Mouse (Mus musculus): ENCODE results near the gene Myom3.
A peak's percentile ranks its signal among the peaks of the same experiment; 100 is the strongest.

Myom3 gene

DNA sequence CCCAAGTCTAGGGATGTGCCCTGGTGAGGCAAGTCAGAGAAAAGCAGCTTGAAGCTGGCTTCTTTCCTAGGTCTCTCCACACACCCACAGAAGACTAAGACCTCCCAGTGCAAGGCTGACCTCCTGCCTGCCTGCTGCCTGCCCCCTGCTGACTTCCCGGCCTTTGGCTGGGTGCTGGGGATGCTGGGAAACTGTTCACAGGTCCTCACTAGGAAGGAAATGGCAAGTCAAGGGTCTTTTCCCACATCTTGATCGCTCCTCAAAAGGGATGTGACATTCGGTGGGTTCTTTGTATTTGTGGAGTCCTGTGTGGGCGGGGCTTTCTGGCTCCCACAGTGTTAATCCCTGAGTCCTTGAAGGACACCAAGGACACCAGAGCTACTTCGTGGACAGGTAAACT, 44.7 kb downstream of the Myom3 start:
- peak; percentile 70 for DNase-seq (ENCODE audit: low read depth, low spot score)

- no peak for DNase-seq (ENCODE audit: low read depth, low spot score)
These were observed 55.4 kb downstream of the Myom3 start for GRCm38 (mm10) chr4:135814896-135815295.

DNA sequence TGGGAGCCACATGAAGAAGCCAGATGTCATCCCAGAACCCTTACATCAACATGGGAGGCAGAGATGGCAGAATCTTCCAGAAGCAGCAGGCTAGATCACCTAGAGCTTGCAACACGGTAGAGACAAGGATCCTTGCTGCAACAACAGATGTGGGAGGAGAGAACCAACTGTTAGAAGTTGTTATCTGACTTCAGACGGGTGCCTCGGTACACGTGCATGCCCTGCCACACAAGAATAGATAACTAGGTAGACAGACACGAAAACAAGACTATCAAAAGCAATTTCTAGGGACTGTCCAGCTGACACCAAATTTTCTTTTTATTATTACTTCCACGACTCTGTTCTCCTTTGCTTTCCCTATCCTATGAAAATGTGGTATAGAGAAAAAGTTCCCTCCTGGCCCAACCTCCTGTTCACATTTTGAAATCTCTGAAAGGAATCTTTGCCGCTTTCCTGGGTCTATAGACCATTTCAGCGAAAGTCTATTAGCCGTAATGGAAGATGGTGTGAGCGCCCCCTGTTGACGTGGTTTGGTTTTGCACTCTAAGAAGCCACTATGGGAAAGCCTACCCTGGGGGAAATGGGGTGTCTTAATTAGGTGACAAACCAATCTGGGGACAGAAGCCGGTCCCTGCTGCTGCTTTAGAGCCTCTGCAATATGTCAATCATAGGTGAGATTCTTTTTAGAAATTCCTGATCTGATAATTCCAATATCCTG, 57.5 kb downstream of the Myom3 start:
- peak; percentile 71 for DNase-seq (ENCODE audit: low read depth, low spot score)

DNA sequence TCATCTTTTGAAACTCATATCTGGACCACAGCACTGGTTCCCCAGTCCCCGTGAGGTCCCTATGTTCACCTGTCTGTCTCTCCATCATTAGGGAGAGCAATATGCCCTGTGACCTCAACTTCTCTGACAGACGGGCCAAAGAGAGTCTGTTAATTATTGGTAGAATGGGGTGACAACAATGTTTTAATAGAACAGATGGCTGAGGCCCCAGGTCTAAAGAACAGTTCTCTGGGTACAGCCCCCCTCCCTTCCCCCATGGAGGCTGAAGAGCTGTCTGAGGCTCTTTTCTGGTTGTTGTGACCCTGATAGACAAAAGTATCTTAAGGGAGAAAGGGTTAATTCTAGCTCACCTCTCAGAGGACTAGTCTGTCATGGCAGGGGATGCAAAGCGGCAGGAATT, 58.9 kb downstream of the Myom3 start:
- DNase-seq (ENCODE audit: low read depth, low spot score), result no peak

DNA sequence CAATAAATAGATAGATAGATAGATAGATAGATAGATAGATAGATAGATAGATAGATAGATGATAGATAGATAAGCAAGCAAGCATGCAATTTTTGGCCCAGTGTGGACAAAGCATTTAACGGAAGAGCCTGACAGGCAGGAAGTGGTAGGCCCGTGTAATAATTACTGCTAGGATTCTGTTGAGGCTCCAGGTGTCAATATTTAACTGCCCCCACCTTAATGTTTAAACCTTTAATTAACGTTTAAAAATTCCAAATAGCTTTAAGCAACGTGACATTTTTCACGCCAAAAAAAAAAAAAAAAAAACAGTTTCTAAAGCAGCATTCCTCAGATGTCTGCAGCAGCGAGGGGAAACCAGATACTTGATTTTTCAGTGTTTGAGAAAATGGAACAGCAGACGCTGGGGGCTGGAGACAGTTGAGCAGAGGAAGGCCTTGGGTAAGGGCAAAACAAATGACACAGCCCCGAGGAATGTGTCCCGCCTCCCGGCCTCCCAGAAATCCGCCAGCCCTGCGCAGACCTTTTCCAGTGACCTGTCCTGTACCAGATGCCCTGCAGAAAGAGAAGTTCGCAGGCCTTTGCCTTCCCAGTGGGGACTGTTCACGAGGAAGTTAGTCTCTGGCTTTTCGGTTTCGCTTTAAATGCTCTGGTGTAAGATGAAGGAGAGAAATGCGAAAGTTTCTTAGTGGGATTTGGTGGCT, 60.5 kb downstream of the Myom3 start:
- no peak for DNase-seq (ENCODE audit: low read depth, low spot score)

DNA sequence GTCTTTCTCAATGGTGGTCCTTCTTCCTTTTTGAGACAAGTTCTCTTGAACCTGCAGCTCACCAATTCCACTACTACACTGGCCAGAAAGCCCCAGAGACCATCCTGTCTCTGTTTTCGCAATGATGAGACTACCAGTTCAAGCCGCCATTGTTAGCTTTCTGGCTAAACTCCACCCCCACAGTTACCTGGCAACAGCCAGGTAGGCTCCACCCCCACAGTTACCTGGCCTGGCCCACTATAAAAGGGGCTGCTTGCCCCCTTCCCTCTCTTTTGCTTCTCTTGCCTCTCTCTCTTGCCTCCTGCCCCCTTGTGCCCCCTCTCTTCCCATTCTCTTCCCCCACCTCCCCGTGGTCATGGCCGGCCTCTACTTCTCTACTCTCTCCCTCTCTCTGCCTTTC, 62.3 kb downstream of the Myom3 start:
- peak; percentile 55 for DNase-seq (ENCODE audit: low read depth, low spot score)

GRCm38 (mm10) chr4:135823298-135823697, 63.8 kb downstream of the Myom3 start:
- DNase-seq (ENCODE audit: low read depth, low spot score), result peak; percentile 86

- DNase-seq (ENCODE audit: low read depth, low spot score), result peak; percentile 90
These were observed 64.7 kb downstream of the Myom3 start for GRCm38 (mm10) chr4:135824254-135824653.

- DNase-seq (ENCODE audit: low read depth, low spot score), result peak; percentile 79
These were observed 69.0 kb downstream of the Myom3 start for GRCm38 (mm10) chr4:135828491-135828890.

- no peak for DNase-seq (ENCODE audit: low read depth, low spot score)
These were observed 72.6 kb downstream of the Myom3 start for GRCm38 (mm10) chr4:135832070-135832469.

GRCm38 (mm10) chr4:135833301-135834123, 74.0 kb downstream of the Myom3 start:
- no peak for DNase-seq (ENCODE audit: low read depth, low spot score)

DNA sequence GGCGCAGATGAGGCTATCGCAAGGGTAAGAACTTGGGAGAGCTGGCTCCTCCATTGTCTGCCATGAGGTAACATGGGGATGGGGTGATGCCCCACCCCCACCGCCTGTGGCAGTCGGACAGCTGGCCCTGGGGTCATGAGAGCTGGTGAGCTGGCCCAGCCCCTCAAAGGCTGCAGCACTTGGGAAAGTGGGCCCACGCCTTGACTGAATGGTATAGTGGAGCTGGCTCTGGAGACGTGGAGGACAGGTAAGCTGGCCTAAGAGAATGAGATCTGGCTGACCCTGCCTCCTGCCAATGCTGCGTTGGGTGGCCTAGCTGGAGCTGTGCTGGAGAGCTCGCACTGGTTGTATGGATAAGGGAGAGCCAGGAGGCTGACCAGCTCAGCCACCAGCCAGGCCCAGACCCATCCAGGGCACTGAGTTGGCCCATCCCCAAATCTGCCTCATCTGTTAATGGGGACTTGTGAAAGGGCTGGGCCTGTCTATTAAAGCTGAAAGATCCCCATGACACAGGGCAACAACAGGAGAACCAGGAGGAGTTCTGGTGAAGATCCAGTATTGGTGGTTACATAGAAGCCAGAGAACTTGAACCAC, 74.7 kb downstream of the Myom3 start:
- DNase-seq (ENCODE audit: low read depth, low spot score), result no peak

- no peak for DNase-seq (ENCODE audit: low read depth, low spot score)
These were observed 79.4 kb downstream of the Myom3 start for GRCm38 (mm10) chr4:135838925-135839292.

DNA sequence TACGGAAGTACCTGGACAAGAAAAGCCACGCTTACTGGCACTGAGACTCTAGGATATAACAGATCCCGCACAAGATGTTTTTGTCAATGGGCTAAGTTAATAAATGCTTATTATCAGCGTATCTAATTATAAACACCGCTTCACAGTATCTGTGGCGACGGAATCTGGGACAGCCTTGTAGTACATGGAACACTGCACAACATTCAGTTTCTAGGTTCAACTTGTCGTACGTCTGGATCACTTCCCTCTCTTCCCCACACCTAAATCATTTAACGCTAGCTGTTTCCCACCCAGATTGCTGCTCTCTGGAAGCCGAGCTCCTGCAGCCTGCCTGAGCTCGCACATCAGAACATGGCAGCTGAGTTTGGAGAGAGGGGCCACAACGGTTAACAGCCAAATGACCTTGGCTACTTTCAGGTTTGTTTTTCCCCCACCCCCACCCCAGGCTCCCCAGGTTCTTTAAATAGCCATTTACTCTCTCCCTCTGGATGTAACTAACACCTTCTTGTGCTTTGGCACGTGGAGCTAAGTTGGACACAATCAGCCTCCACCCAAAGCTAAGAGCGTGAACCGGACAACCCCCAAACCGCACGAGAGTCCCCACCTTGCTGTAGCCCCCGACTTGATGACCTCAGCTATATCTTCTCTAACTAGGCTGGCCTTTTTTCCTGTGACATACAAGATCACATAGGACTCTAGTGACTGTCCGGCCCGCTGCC, 79.9 kb downstream of the Myom3 start:
- no peak for DNase-seq (ENCODE audit: low read depth, low spot score)

DNA sequence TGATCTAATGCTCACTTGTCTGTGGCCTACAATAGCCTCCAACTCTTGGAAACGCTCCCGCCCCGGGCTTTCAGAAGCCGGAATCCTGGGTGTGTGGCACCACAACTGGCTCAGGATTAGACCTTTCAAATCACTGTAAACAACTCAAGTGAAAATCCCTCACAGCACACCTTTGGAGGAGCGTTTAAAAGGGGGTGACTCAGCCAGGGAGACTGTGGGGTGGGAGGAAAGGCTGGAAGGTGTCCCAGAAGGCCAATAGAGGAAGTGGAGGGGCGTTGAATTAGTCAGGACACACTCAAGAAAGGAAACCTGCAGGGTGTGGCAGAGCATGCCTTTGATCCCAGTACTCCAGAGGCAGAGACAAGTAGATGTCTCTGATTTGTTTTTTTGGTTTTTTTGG, 84.9 kb downstream of the Myom3 start:
- DNase-seq (ENCODE audit: low read depth, low spot score), result no peak

DNA sequence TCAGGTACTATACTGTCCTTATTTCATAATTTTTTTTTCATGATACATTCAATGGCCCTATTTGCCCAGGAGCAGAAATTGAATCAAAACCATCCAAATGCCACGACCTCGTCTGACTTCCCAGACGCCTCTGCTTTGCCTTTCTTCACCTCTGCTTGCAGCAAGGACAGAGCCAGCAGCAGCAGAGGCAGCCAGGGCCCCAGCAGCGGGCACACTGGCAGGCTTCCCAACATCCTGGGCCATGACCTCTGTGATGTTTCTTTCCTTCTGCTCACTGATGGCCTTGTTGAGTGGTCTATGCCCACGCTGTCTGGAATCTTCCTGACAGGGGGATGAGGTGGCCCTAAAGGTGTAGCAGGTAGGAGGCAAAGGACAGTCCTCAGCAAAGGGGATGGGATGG, 88.1 kb downstream of the Myom3 start:
- DNase-seq (ENCODE audit: low read depth, low spot score), result no peak

DNA sequence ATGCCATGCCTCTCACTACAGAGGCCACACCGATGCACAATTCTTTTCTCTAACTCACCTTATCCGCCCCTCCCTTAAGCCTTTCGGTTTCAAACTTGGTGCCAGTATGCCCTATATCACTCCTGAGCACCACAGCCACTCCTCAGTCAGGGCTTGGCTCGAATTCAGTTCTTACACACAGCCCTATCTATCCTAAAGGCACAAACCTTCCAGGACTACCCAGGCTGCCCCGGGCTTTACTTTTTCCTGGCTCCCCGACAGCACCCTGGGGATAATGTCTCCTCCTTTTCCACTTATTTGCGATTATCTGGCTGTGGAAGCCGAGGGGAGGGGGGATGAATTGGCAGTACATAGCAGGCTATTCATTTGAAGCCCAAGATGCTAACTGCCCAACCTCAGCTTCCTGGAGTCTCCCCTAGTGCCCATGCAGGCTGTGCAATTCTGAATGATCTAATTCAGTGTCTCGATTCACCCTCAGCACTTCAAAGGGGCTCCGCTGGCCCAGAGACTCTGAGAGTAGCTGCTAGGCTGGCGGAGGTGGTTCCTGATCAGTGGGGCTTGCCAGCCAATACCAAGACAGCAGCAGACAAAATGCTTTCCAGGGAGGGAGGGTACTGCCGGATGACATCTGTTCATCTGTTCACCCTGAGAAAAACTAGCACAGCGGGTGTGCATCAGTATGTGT, 91.0 kb downstream of the Myom3 start:
- no peak for DNase-seq (ENCODE audit: low read depth, low spot score)

GRCm38 (mm10) chr4:135851942-135852341, 92.4 kb downstream of the Myom3 start:
- no peak for DNase-seq (ENCODE audit: low read depth, low spot score)

- no peak for DNase-seq (ENCODE audit: low read depth, low spot score)
These were observed 94.6 kb downstream of the Myom3 start for GRCm38 (mm10) chr4:135853987-135854546.

- no peak for DNase-seq (ENCODE audit: low read depth, low spot score)
These were observed 95.1 kb downstream of the Myom3 start for GRCm38 (mm10) chr4:135854630-135855029.

- peak; percentile 68 for DNase-seq (ENCODE audit: low read depth, low spot score)
These were observed 95.6 kb downstream of the Myom3 start for GRCm38 (mm10) chr4:135855080-135855479.
